Mouse (Mus musculus): ENCODE data around the gene Ptpn4. TPM values are rescaled to one million over a fixed set of nuclear protein-coding genes. Genes with fewer than 3 reads are reported as not detected.

Ptpn4 gene
- polyA plus RNA-seq, 1 experiment, result 4.4 TPM

GRCm38 (mm10) chr1:119828160-119828559 lies 9.3 kb downstream of the Ptpn4 start:
- Histone ChIP-seq H3K4me1 (replicated peaks; ENCODE audit: control insufficient read depth, insufficient read depth, low read length) (no peaks in the 10 kb centered on the region), H3K27me3 (ENCODE audit: control insufficient read depth, insufficient read depth, low read length) (no peaks in the 10 kb centered on the region), H3K36me3 (ENCODE audit: control insufficient read depth, insufficient read depth, low read length) (no peaks in the 10 kb centered on the region), H3K4me3 (ENCODE audit: control insufficient read depth, insufficient read depth, low read length) (no peak overlapping the region), H3K27ac (ENCODE audit: control insufficient read depth, insufficient read depth, low read length) (no peak overlapping the region)
- no peak for DNase-seq
- TF ChIP-seq POLR2A (IDR thresholded peaks at IDR 0.05; ENCODE audit: control insufficient read depth, extremely low read depth, insufficient read depth, low read length, poor library complexity) (no peak), CTCF (IDR thresholded peaks at IDR 0.05; ENCODE audit: borderline replicate concordance, control insufficient read depth, extremely low read depth, insufficient read depth, low read length, poor library complexity) (no peak)
- WGBS, result 96% methylated on average over 1 of the region's 1 CpGs

DNA sequence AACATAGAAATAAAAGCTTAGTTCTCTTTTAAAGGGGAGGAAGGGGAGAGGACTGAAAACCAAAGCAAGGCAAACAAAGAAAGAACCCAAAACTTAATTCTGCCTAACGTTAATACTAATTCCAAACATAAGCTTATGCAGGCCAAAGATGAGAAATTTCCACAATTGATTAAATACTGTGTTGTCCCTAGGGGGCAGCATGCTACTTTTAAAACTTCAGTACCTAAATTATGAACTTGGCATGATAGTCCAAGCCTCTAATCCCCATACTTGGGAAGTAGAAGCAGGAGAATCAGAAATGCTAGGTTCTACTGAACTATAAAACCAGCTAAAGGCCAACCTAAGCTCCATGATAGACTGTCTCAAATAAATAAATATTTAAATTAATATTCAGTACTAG lies 18.7 kb downstream of the Ptpn4 start:
- no peak overlapping the region for H3K27ac ChIP-seq (ENCODE audit: control insufficient read depth, insufficient read depth, low read length)
- no peaks in the 10 kb centered on the region for H3K36me3 ChIP-seq (ENCODE audit: control insufficient read depth, insufficient read depth, low read length)
- TF ChIP-seq POLR2A (IDR thresholded peaks at IDR 0.05; ENCODE audit: control insufficient read depth, extremely low read depth, insufficient read depth, low read length, poor library complexity), result no peak
- TF ChIP-seq CTCF (IDR thresholded peaks at IDR 0.05; ENCODE audit: borderline replicate concordance, control insufficient read depth, extremely low read depth, insufficient read depth, low read length, poor library complexity), result no peak
- WGBS, result 45% methylated on average over 1 of the region's 1 CpGs
- H3K27me3 ChIP-seq (ENCODE audit: control insufficient read depth, insufficient read depth, low read length), result no peaks in the 10 kb centered on the region
- DNase-seq, result peak; percentile 20
- H3K4me1 ChIP-seq (replicated peaks; ENCODE audit: control insufficient read depth, insufficient read depth, low read length), result no peaks in the 10 kb centered on the region; the same call in 1 of the 2 replicates
- no peak overlapping the region for H3K4me3 ChIP-seq (ENCODE audit: control insufficient read depth, insufficient read depth, low read length)

DNA sequence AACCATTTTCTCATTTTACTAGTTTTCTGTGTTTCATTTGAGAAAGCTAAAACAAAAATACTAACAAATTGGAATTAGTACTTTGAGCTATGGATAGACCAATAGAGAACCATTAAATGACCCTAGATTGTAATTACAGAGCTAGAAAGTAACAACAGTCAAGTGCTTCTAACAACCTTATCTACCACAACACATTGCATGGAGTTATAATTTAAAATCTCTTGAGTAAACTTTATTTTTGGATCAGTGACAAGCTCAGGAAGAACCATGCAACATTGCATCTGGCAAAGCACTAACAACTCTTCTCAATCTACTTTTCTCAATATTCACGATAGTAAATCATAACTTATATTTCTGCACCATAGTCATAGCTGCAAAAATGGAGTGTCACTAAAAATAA lies 29.7 kb downstream of the Ptpn4 start:
- WGBS, result 92% methylated on average over 1 of the region's 1 CpGs
- Histone ChIP-seq H3K4me1 (replicated peaks; ENCODE audit: control insufficient read depth, insufficient read depth, low read length) (no peaks in the 10 kb centered on the region), H3K36me3 (ENCODE audit: control insufficient read depth, insufficient read depth, low read length) (no peaks in the 10 kb centered on the region), H3K4me3 (ENCODE audit: control insufficient read depth, insufficient read depth, low read length) (no peak overlapping the region), H3K27me3 (ENCODE audit: control insufficient read depth, insufficient read depth, low read length) (no peaks in the 10 kb centered on the region), H3K27ac (ENCODE audit: control insufficient read depth, insufficient read depth, low read length) (no peak overlapping the region)
- TF ChIP-seq POLR2A (IDR thresholded peaks at IDR 0.05; ENCODE audit: control insufficient read depth, extremely low read depth, insufficient read depth, low read length, poor library complexity) (no peak), CTCF (IDR thresholded peaks at IDR 0.05; ENCODE audit: borderline replicate concordance, control insufficient read depth, extremely low read depth, insufficient read depth, low read length, poor library complexity) (no peak)
- DNase-seq, result no peak

DNA sequence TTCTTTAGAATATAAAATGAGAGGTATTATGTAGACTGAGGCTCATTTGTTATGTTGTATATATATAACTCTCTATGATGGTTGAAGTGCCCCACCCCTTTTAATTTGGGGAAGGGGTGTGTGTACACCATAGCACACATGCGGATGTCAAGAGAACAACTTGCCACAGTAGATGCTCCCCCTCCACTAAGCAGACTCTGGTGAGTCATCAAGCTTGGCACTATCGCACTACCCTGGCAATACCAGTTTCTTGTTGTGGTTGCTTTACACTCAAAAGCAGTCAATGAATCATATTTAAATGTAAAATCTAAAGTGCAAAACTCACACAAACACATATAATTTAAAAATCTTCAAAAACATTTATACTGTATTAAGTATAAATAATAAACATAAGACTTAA lies 31.4 kb downstream of the Ptpn4 start:
- no peak for DNase-seq
- H3K27ac ChIP-seq (ENCODE audit: control insufficient read depth, insufficient read depth, low read length), result no peak overlapping the region
- H3K36me3 ChIP-seq (ENCODE audit: control insufficient read depth, insufficient read depth, low read length), result no peaks in the 10 kb centered on the region
- no peaks in the 10 kb centered on the region for H3K4me1 ChIP-seq (replicated peaks; ENCODE audit: control insufficient read depth, insufficient read depth, low read length)
- H3K27me3 ChIP-seq (ENCODE audit: control insufficient read depth, insufficient read depth, low read length), result no peaks in the 10 kb centered on the region
- no peak overlapping the region for H3K4me3 ChIP-seq (ENCODE audit: control insufficient read depth, insufficient read depth, low read length)
- no peak for TF ChIP-seq CTCF (IDR thresholded peaks at IDR 0.05; ENCODE audit: borderline replicate concordance, control insufficient read depth, extremely low read depth, insufficient read depth, low read length, poor library complexity)
- 92% methylated on average over 2 of the region's 2 CpGs for WGBS

- TF ChIP-seq CTCF (IDR thresholded peaks at IDR 0.05; ENCODE audit: borderline replicate concordance, control insufficient read depth, extremely low read depth, insufficient read depth, low read length, poor library complexity) (no peak), POLR2A (IDR thresholded peaks at IDR 0.05; ENCODE audit: control insufficient read depth, extremely low read depth, insufficient read depth, low read length, poor library complexity) (no peak)
- Histone ChIP-seq H3K4me3 (ENCODE audit: control insufficient read depth, insufficient read depth, low read length) (no peak overlapping the region), H3K4me1 (replicated peaks; ENCODE audit: control insufficient read depth, insufficient read depth, low read length) (no peaks in the 10 kb centered on the region), H3K27me3 (ENCODE audit: control insufficient read depth, insufficient read depth, low read length) (no peaks in the 10 kb centered on the region), H3K36me3 (ENCODE audit: control insufficient read depth, insufficient read depth, low read length) (no peaks in the 10 kb centered on the region), H3K27ac (ENCODE audit: control insufficient read depth, insufficient read depth, low read length) (no peak overlapping the region)
- WGBS, result 45% methylated on average over 1 of the region's 1 CpGs
- DNase-seq, result no peak
Measured at GRCm38 (mm10) chr1:119804586-119804985, 32.8 kb downstream of the Ptpn4 start.

- Histone ChIP-seq H3K4me3 (ENCODE audit: control insufficient read depth, insufficient read depth, low read length) (no peak overlapping the region), H3K36me3 (ENCODE audit: control insufficient read depth, insufficient read depth, low read length) (no peaks in the 10 kb centered on the region), H3K27me3 (ENCODE audit: control insufficient read depth, insufficient read depth, low read length) (no peaks in the 10 kb centered on the region), H3K27ac (ENCODE audit: control insufficient read depth, insufficient read depth, low read length) (no peak overlapping the region), H3K4me1 (replicated peaks; ENCODE audit: control insufficient read depth, insufficient read depth, low read length) (no peaks in the 10 kb centered on the region)
- TF ChIP-seq POLR2A (IDR thresholded peaks at IDR 0.05; ENCODE audit: control insufficient read depth, extremely low read depth, insufficient read depth, low read length, poor library complexity), result no peak
- no peak for TF ChIP-seq CTCF (IDR thresholded peaks at IDR 0.05; ENCODE audit: borderline replicate concordance, control insufficient read depth, extremely low read depth, insufficient read depth, low read length, poor library complexity)
- DNase-seq, result no peak
Measured at GRCm38 (mm10) chr1:119795174-119795573, 42.2 kb downstream of the Ptpn4 start.

DNA sequence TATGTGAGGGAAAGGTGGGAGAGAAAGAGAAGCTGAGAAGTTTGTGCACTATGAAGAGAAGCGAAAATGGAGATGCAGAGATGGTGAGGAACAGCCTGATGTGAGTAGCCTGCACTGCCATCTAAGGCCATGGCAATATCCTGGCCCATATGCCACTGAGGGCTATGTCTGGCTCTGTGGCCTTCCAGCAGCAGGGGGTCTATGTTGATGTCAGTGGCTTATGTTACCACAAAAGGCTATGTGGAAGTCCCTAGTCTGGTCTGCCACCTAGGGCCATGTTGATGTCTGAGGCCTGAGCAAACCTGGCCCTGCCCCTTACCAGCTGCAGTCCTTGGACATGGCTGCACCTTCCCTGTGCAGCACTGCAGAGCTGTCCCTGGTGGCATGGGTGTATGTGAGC lies 43.1 kb downstream of the Ptpn4 start:
- Histone ChIP-seq H3K4me1 (replicated peaks; ENCODE audit: control insufficient read depth, insufficient read depth, low read length) (no peaks in the 10 kb centered on the region), H3K27ac (ENCODE audit: control insufficient read depth, insufficient read depth, low read length) (no peak overlapping the region), H3K4me3 (ENCODE audit: control insufficient read depth, insufficient read depth, low read length) (no peak overlapping the region), H3K27me3 (ENCODE audit: control insufficient read depth, insufficient read depth, low read length) (no peaks in the 10 kb centered on the region), H3K36me3 (ENCODE audit: control insufficient read depth, insufficient read depth, low read length) (no peaks in the 10 kb centered on the region)
- DNase-seq, result no peak
- TF ChIP-seq POLR2A (IDR thresholded peaks at IDR 0.05; ENCODE audit: control insufficient read depth, extremely low read depth, insufficient read depth, low read length, poor library complexity) (no peak), CTCF (IDR thresholded peaks at IDR 0.05; ENCODE audit: borderline replicate concordance, control insufficient read depth, extremely low read depth, insufficient read depth, low read length, poor library complexity) (no peak)
- WGBS, result 100% methylated on average over 1 of the region's 1 CpGs

Measured in thymus, adult 2 months (tissue).